Mouse (Mus musculus) olfactory bulb, adult 2 months (tissue): ENCODE measurements at regions not wholly inside any gene's neighbourhood (a gene's known extent, or its start where the extent isn't known, plus 50 kb on each side); places are given as distances from the start of the nearest gene placed in this dataset.

Experiments used
- CTCF ChIP-seq: fragments of 200-500 bp; IDR thresholded peaks from 2 replicates; pipeline ENCODE4 v1.5.1; 2012; ENCODE audit warnings: low read depth, mild to moderate bottlenecking, low read length, moderate library complexity; ENCODE audit not compliant: insufficient read depth
- POLR2A ChIP-seq: fragments of 200-500 bp; IDR thresholded peaks from 2 replicates; pipeline ENCODE4 v1.6.1; 2012; ENCODE audit warnings: mild to moderate bottlenecking, low read depth, low read length, moderate library complexity; ENCODE audit not compliant: insufficient read depth

DNA sequence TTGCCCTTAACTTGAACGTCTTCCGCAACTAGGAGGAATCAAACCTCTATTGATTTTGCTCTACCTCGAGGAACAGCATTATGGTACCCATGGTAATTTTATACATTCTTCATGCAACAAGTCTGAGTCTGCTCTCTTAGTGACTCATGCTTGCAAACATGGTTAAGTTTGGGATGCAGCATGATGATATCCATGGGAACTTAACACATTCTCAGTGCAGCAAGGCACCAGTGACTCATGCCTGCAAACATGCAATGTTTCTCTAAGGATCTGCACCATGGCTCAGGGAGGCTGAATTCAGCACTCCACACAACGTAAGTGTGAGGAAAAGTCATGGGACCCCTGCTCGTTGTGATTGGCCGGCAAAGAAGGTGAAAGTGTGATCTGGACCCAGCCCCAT, 487.1 kb upstream of the Kdm8 start:
- no peak for TF ChIP-seq POLR2A
- TF ChIP-seq CTCF, result no peak
